ENCODE assay signal across 20 mouse cellular contexts in genomic region chr16:59493199-59493598, GRCm38 (mm10). TPM values are rescaled to one million over a fixed set of nuclear protein-coding genes. Genes with fewer than 3 reads are reported as not detected.
DNase-seq lines count a peak whose midpoint lies in the region; ATAC-seq and TF ChIP-seq lines count a peak whose summit lies in the region.
"Had no signal": no experiment of that assay in that cellular context is flagged by ENCODE, and none has a peak within 500 bp of the region (broad histone marks: within the 10 kb centered on the region; RNA-seq: fewer than 3 reads in every experiment).

No protein-coding gene starts in this region.

- WGBS in kidney, embryonic 15.5 days = 52% methylated on average over 14 of the region's 14 CpGs
- 95% methylated on average over 14 of the region's 14 CpGs for WGBS in forebrain, embryonic 11.5 days
- 92% methylated on average over 14 of the region's 14 CpGs for WGBS in midbrain, embryonic 10.5 days

- H3K9ac ChIP-seq in ES-E14 (ENCODE audit: insufficient read depth, low read depth, low read length, poor library complexity, severe bottlenecking) = peak overlapping the region; percentile 35; the same call in 1 of the 2 replicates
- H3K9ac ChIP-seq in kidney, embryonic 15.5 days = no peak overlapping the region
- H3K9ac ChIP-seq in forebrain, embryonic 11.5 days (ENCODE audit: low read length) = no peak overlapping the region
- H3K9ac ChIP-seq: hindbrain, embryonic 15.5 days; lung, embryonic 14.5 days; stomach, embryonic 15.5 days had no signal

- ATAC-seq in frontal cortex, adult (ENCODE audit: low TSS enrichment) = peak; percentile 47
- ATAC-seq in kidney, embryonic 15.5 days (replicated peaks; ENCODE audit: low FRiP score) = peak; percentile 84
- ATAC-seq in forebrain, embryonic 11.5 days (replicated peaks; ENCODE audit: low FRiP score) = no peak
- ATAC-seq: forebrain, embryonic 16.5 days had no signal

- no peak for TF ChIP-seq CTCF in layer of hippocampus, adult 2 months (conservative IDR thresholded peaks at IDR 0.05)

- no peak overlapping the region for H3K4me3 ChIP-seq in ES-E14 (ENCODE audit: insufficient read depth in 1 of 2, low read depth in 1 of 2, low read length in 2 of 2, poor library complexity in 1 of 2, severe bottlenecking in 1 of 2)
- H3K4me3 ChIP-seq in kidney, embryonic 15.5 days (replicated peaks) = no peak overlapping the region
- H3K4me3 ChIP-seq in forebrain, embryonic 11.5 days (ENCODE audit: low read depth, low read length) = no peak overlapping the region
- no peak overlapping the region for H3K4me3 ChIP-seq in layer of hippocampus, adult 2 months
- H3K4me3 ChIP-seq in midbrain, embryonic 10.5 days = no peak overlapping the region
- H3K4me3 ChIP-seq: embryonic facial prominence, embryonic 10.5 days; erythroblast, embryonic 14.5 days; hindbrain, embryonic 15.5 days; stomach, embryonic 15.5 days had no signal

- H3K36me3 ChIP-seq in ES-E14 (ENCODE audit: control insufficient read depth, insufficient read depth, low read length, poor library complexity, severe bottlenecking) = peaks cover 29% of the 10 kb centered on the region
- H3K36me3 ChIP-seq in kidney, embryonic 15.5 days = peaks cover 77% of the 10 kb centered on the region
- H3K36me3 ChIP-seq in forebrain, embryonic 11.5 days (ENCODE audit: control insufficient read depth, insufficient read depth, low read length) = peaks cover 4% of the 10 kb centered on the region; the same call in 1 of the 2 replicates
- H3K36me3 ChIP-seq in midbrain, embryonic 10.5 days = peaks cover 67% of the 10 kb centered on the region

- H3K9me3 ChIP-seq in ES-E14 (ENCODE audit: control insufficient read depth, insufficient read depth, low read depth, low read length) = no peaks in the 10 kb centered on the region
- H3K9me3 ChIP-seq in kidney, embryonic 15.5 days (replicated peaks) = no peaks in the 10 kb centered on the region
- no peaks in the 10 kb centered on the region for H3K9me3 ChIP-seq in forebrain, embryonic 11.5 days (ENCODE audit: control insufficient read depth, low read length)
- H3K9me3 ChIP-seq in midbrain, embryonic 10.5 days (replicated peaks) = no peaks in the 10 kb centered on the region
- H3K9me3 ChIP-seq: embryonic facial prominence, embryonic 10.5 days; hindbrain, embryonic 15.5 days; stomach, embryonic 15.5 days had no signal

- no peak for DNase-seq in frontal cortex, adult 2 months (ENCODE audit: extremely low spot score in 1 of 2, low spot score in 1 of 2)
- DNase-seq in ES-E14 (ENCODE audit: low read depth, low spot score) = no peak
- peak; percentile 18 for DNase-seq in adrenal gland, postnatal 25 days
- DNase-seq in forebrain, embryonic 11.5 days (ENCODE audit: low spot score) = no peak
- DNase-seq in layer of hippocampus, adult 2 months (ENCODE audit: low spot score in 2 of 2) = no peak
- no peak for DNase-seq in midbrain, embryonic 10.5 days (ENCODE audit: low spot score)
- DNase-seq: cerebellum, postnatal 25 days; heart, postnatal 10 days; liver; lung, embryonic 14.5 days; spleen, adult 18-20 months; thymus, postnatal 36 days had no signal

- H3K27ac ChIP-seq in ES-E14 (ENCODE audit: insufficient read depth, low read depth, low read length, poor library complexity, severe bottlenecking) = peak overlapping the region; percentile 35; the same call in 1 of the 2 replicates
- peak overlapping the region; percentile 66 for H3K27ac ChIP-seq in kidney, embryonic 15.5 days
- no peak overlapping the region for H3K27ac ChIP-seq in forebrain, embryonic 11.5 days (ENCODE audit: low read depth, low read length)
- H3K27ac ChIP-seq in layer of hippocampus, adult 2 months = no peak overlapping the region
- H3K27ac ChIP-seq in midbrain, embryonic 10.5 days (replicated peaks) = no peak overlapping the region
- H3K27ac ChIP-seq: embryonic facial prominence, embryonic 10.5 days; hindbrain, embryonic 15.5 days; stomach, embryonic 15.5 days had no signal

- H3K4me2 ChIP-seq in kidney, embryonic 15.5 days = no peak overlapping the region
- H3K4me2 ChIP-seq in forebrain, embryonic 11.5 days (ENCODE audit: low read depth, low read length, severe bottlenecking) = no peak overlapping the region
- H3K4me2 ChIP-seq: hindbrain, embryonic 15.5 days; lung, embryonic 14.5 days; stomach, embryonic 15.5 days had no signal

- peaks cover 0 to 4% of the 10 kb centered on the region in 2 experiments; a peak in 2 of 4 replicates for H3K4me1 ChIP-seq in ES-E14 (ENCODE audit: control insufficient read depth in 2 of 2, insufficient read depth in 2 of 2, low read length in 2 of 2, poor library complexity in 1 of 2)
- H3K4me1 ChIP-seq in kidney, embryonic 15.5 days = peaks cover 2% of the 10 kb centered on the region; the same call in 1 of the 2 replicates
- H3K4me1 ChIP-seq in forebrain, embryonic 11.5 days (replicated peaks; ENCODE audit: control insufficient read depth, insufficient read depth, low read length) = no peaks in the 10 kb centered on the region
- no peaks in the 10 kb centered on the region for H3K4me1 ChIP-seq in midbrain, embryonic 10.5 days
- H3K4me1 ChIP-seq: embryonic facial prominence, embryonic 10.5 days; hindbrain, embryonic 15.5 days; stomach, embryonic 15.5 days had no signal

- in situ Hi-C loops in ES-E14 (cut with MboI; ENCODE audit: low sequenced_read_pairs in 2 of 2, unreplicated experiment in 2 of 2) = no loop called here

- no peaks in the 10 kb centered on the region for H3K27me3 ChIP-seq in kidney, embryonic 15.5 days
- H3K27me3 ChIP-seq in forebrain, embryonic 11.5 days (ENCODE audit: control insufficient read depth, insufficient read depth, low read length) = no peaks in the 10 kb centered on the region
- no peaks in the 10 kb centered on the region for H3K27me3 ChIP-seq in midbrain, embryonic 10.5 days (ENCODE audit: low read depth, poor library complexity, severe bottlenecking)
- H3K27me3 ChIP-seq: CH12.LX; hindbrain, embryonic 15.5 days; stomach, embryonic 15.5 days had no signal

TF ChIP-seq in ES-E14, 5 proteins besides CTCF, POLR2A, EP300 and RAD21:
- TF ChIP-seq ZNF384 (IDR thresholded peaks at IDR 0.05; ENCODE audit: low read depth, low read length) (no peak), CHD2 (IDR thresholded peaks at IDR 0.05; ENCODE audit: low read depth, low read length) (no peak), MAFK (IDR thresholded peaks at IDR 0.05; ENCODE audit: insufficient read depth, low read depth, low read length) (no peak), ZC3H11A (IDR thresholded peaks at IDR 0.05; ENCODE audit: borderline replicate concordance, low read depth, low read length) (no peak), HCFC1 (IDR thresholded peaks at IDR 0.05; ENCODE audit: borderline replicate concordance, insufficient read depth, low read length) (no peak)

RNA-seq across cellular contexts. Expression of gene Riox2, which starts 21.6 kb away (rescaled TPM):
- polyA plus RNA-seq in frontal cortex, adult 2 months (2012; rRNA removed) = 8.0 and 9.9 TPM in 2 replicates
- 25.4 and 34.6 TPM in 2 replicates for total RNA-seq in ES-E14 (2012; rRNA removed)
- 25.6 and 28.2 TPM in 2 replicates for total RNA-seq in adrenal gland, postnatal 25 days (2021)
- polyA plus RNA-seq in kidney, embryonic 15.5 days (2015; fragmentation: Nextera tagmentation; extraction: Ambion mirVana) = 36.9 and 39.4 TPM in 2 replicates
- 30.7 and 31.1 TPM in 2 replicates for polyA plus RNA-seq in forebrain, embryonic 11.5 days (2014; fragmentation: Nextera tagmentation; extraction: Ambion mirVana)
- 10 to 100 TPM; 13.8 to 17.2 TPM for total RNA-seq in layer of hippocampus, adult 2 months (2021)
- 28.8 and 33.9 TPM in 2 replicates for polyA plus RNA-seq in midbrain, embryonic 10.5 days (2016; fragmentation: Nextera tagmentation; extraction: Ambion mirVana)

Comparison
In these comparisons a context has a peak if more than half of its experiments do, and no peak if none do; other contexts are left out.
1. H3K27ac ChIP-seq: peak in ES-E14 (single experiment) and kidney, embryonic 15.5 days (single experiment); none in forebrain, embryonic 11.5 days (single experiment), layer of hippocampus, adult 2 months (single experiment) and midbrain, embryonic 10.5 days (single experiment).